In genomic region chr8:72753781-72754180, GRCm38 (mm10) we compare ENCODE assay signal across 23 mouse cellular contexts. TPM values are rescaled to one million over a fixed set of nuclear protein-coding genes. Genes with fewer than 3 reads are reported as not detected.
DNase-seq lines count a peak whose midpoint lies in the region; TF ChIP-seq lines count a peak whose summit lies in the region.
"Had no signal": no experiment of that assay in that cellular context is flagged by ENCODE, and none has a peak within 500 bp of the region (broad histone marks: within the 10 kb centered on the region; RNA-seq: fewer than 3 reads in every experiment).

No protein-coding gene starts in this region.

- TF ChIP-seq CTCF in thymus, adult 2 months (IDR thresholded peaks at IDR 0.05; ENCODE audit: borderline replicate concordance, control insufficient read depth, extremely low read depth, insufficient read depth, low read length, poor library complexity) = no peak

- WGBS in thymus, adult 2 months = 96% methylated on average over 2 of the region's 2 CpGs

- peaks cover 81% of the 10 kb centered on the region for H3K36me3 ChIP-seq in thymus, adult 2 months (ENCODE audit: control insufficient read depth, insufficient read depth, low read length)

- no peak for TF ChIP-seq POLR2A in thymus, adult 2 months (IDR thresholded peaks at IDR 0.05; ENCODE audit: control insufficient read depth, extremely low read depth, insufficient read depth, low read length, poor library complexity)

- no peak overlapping the region for H3K4me3 ChIP-seq in thymus, adult 2 months (ENCODE audit: control insufficient read depth, insufficient read depth, low read length)
- H3K4me3 ChIP-seq: heart, embryonic 12.5 days; hindbrain, embryonic 13.5 days; kidney, embryonic 15.5 days; left cerebral cortex, adult 2 months; limb, embryonic 12.5 days; lung, embryonic 15.5 days; midbrain, embryonic 15.5 days; neural tube, embryonic 12.5 days had no signal

- no peak overlapping the region for H3K27ac ChIP-seq in thymus, adult 2 months (ENCODE audit: control insufficient read depth, insufficient read depth, low read length)
- H3K27ac ChIP-seq: hindbrain, embryonic 13.5 days; kidney, embryonic 15.5 days; left cerebral cortex, adult 2 months; limb, embryonic 12.5 days; liver, embryonic 14.5 days; lung, embryonic 15.5 days; macrophage; midbrain, embryonic 15.5 days; neural tube, embryonic 12.5 days had no signal

- H3K4me1 ChIP-seq in thymus, adult 2 months (replicated peaks; ENCODE audit: control insufficient read depth, insufficient read depth, low read length) = no peaks in the 10 kb centered on the region
- H3K4me1 ChIP-seq: heart, embryonic 12.5 days; hindbrain, embryonic 13.5 days; kidney, embryonic 15.5 days; limb, embryonic 12.5 days; lung, embryonic 15.5 days; midbrain, embryonic 15.5 days; neural tube, embryonic 12.5 days had no signal

- H3K27me3 ChIP-seq in thymus, adult 2 months (ENCODE audit: control insufficient read depth, insufficient read depth, low read length) = no peaks in the 10 kb centered on the region
- H3K27me3 ChIP-seq: heart, embryonic 12.5 days; hindbrain, embryonic 13.5 days; kidney, embryonic 15.5 days; limb, embryonic 12.5 days; lung, embryonic 15.5 days; midbrain, embryonic 15.5 days; neural tube, embryonic 12.5 days had no signal

- DNase-seq in frontal cortex, postnatal 10 days (ENCODE audit: low spot score in 2 of 2) = peak; percentile 1
- DNase-seq in frontal cortex, postnatal 36 days (ENCODE audit: low spot score in 2 of 2) = no peak
- DNase-seq in kidney, postnatal 10 days = peak; percentile 3
- DNase-seq in kidney, postnatal 36 days = no peak
- peak; percentile 0 for DNase-seq in thymus, adult 2 months
- no peak for DNase-seq in thymus, postnatal 36 days
- DNase-seq in testis, postnatal 10 days (ENCODE audit: low spot score) = peak; percentile 22
- DNase-seq in layer of hippocampus, adult 9-10 months (ENCODE audit: low spot score) = no peak
- DNase-seq: embryo, embryonic 11 days; heart, postnatal 14 days; kidney, adult 11 months; retina, postnatal 1 day; right cerebral cortex, postnatal 4 days had no signal

RNA-seq across cellular contexts. Expression of gene F2rl3, which starts 7.9 kb away (rescaled TPM):
- polyA plus RNA-seq in thymus, adult 2 months (2012; rRNA removed) = 18.8 and 24.9 TPM in 2 replicates
- polyA plus RNA-seq: macrophage had no signal

RNA-seq across cellular contexts. Expression of gene Sin3b, which starts 30.7 kb away (rescaled TPM):
- 394 and 423 TPM in 2 replicates for polyA plus RNA-seq in thymus, adult 2 months (2012; rRNA removed)

Comparison
In these comparisons a context has a peak if more than half of its experiments do, and no peak if none do; other contexts are left out.
1. DNase-seq: peak in frontal cortex, postnatal 10 days (2 of 2), kidney, postnatal 10 days (single experiment), thymus, adult 2 months (single experiment) and testis, postnatal 10 days (single experiment); none in frontal cortex, postnatal 36 days (0 of 2), kidney, postnatal 36 days (0 of 2), thymus, postnatal 36 days (0 of 2) and layer of hippocampus, adult 9-10 months (single experiment).